ENCODE assay signal across 17 mouse cellular contexts in genomic region chr12:9991305-9991704, GRCm38 (mm10).
"Had no signal": no experiment of that assay in that cellular context is flagged by ENCODE, and none has a peak within 500 bp of the region (broad histone marks: within the 10 kb centered on the region; RNA-seq: fewer than 3 reads in every experiment).

No protein-coding gene starts in this region.

- H3K27ac ChIP-seq: lung, embryonic 15.5 days; macrophage; midbrain, embryonic 13.5 days; midbrain, embryonic 15.5 days; neural tube, embryonic 12.5 days; stomach, embryonic 15.5 days; stomach, postnatal 0 days had no signal

- DNase-seq: liver, postnatal 0 days; lung, adult 2 months; lung, postnatal 14 days; lung, postnatal 36 days; right cerebral cortex, postnatal 14 days; thymus, adult 18-20 months; thymus, postnatal 14 days; thymus, postnatal 36 days had no signal

- ATAC-seq: liver, postnatal 0 days; lung, postnatal 0 days; midbrain, embryonic 13.5 days; midbrain, embryonic 15.5 days had no signal

- H3K4me3 ChIP-seq: lung, embryonic 15.5 days; megakaryocyte, embryonic 14.5 days; midbrain, embryonic 13.5 days; midbrain, embryonic 15.5 days; neural tube, embryonic 12.5 days; stomach, embryonic 15.5 days had no signal
